Mouse (Mus musculus): ENCODE measurements at regions not wholly inside any gene's neighbourhood (a gene's known extent, or its start where the extent isn't known, plus 50 kb on each side); places are given as distances from the start of the nearest gene placed in this dataset.

- no peak for TF ChIP-seq CTCF (IDR thresholded peaks at IDR 0.05; ENCODE audit: borderline replicate concordance, insufficient read depth, low read depth, low read length)
- no peak for TF ChIP-seq POLR2A (IDR thresholded peaks at IDR 0.05; ENCODE audit: borderline replicate concordance, insufficient read depth, low read length)
Measured at GRCm38 (mm10) chr6:61083346-61083745, 96.8 kb upstream of the Ccser1 start.

Data from cerebellum, adult 2 months (tissue).